Mouse (Mus musculus): ENCODE results near the gene Rimbp2. TPM values are rescaled to one million over a fixed set of nuclear protein-coding genes. Genes with fewer than 3 reads are reported as not detected.
A peak's percentile ranks its signal among the peaks of the same experiment; 100 is the strongest.

Gene Rimbp2
- polyA plus RNA-seq, 1 experiment from 2014 or later: 0.15 TPM

GRCm38 (mm10) chr5:128809406-128809805, 143.9 kb downstream of the Rimbp2 start:
- H3K27me3 ChIP-seq: peaks cover 8% of the 10 kb centered on the region; the same call in 1 of the 2 replicates
- ATAC-seq (ENCODE audit: insufficient number of reproducible peaks, insufficient read depth, low FRiP score, low TSS enrichment, low read depth): no peak
- WGBS: 56% methylated on average over 5 of the region's 5 CpGs
- no peak overlapping the region for H3K4me2 ChIP-seq
- no peaks in the 10 kb centered on the region for H3K36me3 ChIP-seq
- no peak overlapping the region for H3K27ac ChIP-seq
- 0 out of 2 replicates have a peak, but pooled peaks cover 6% of the 10 kb centered on the region for H3K9me3 ChIP-seq
- no peak overlapping the region for H3K9ac ChIP-seq (replicated peaks)
- no peaks in the 10 kb centered on the region for H3K4me1 ChIP-seq (replicated peaks)
- H3K4me3 ChIP-seq (replicated peaks): no peak overlapping the region

- Histone ChIP-seq H3K4me3 (replicated peaks) (no peak overlapping the region), H3K9me3 (0 out of 2 replicates have a peak, but pooled peaks cover 6% of the 10 kb centered on the region), H3K36me3 (no peaks in the 10 kb centered on the region), H3K9ac (replicated peaks) (no peak overlapping the region), H3K27ac (no peak overlapping the region), H3K27me3 (peaks cover 8% of the 10 kb centered on the region; the same call in 1 of the 2 replicates), H3K4me1 (replicated peaks) (no peaks in the 10 kb centered on the region), H3K4me2 (no peak overlapping the region)
- ATAC-seq (ENCODE audit: insufficient number of reproducible peaks, insufficient read depth, low FRiP score, low TSS enrichment, low read depth): no peak
- 60% methylated on average over 9 of the region's 9 CpGs for WGBS
Observed at GRCm38 (mm10) chr5:128808547-128809182, 144.6 kb downstream of the Rimbp2 start.

GRCm38 (mm10) chr5:128807408-128807807, 145.9 kb downstream of the Rimbp2 start:
- Histone ChIP-seq H3K9me3 (0 out of 2 replicates have a peak, but pooled peaks cover 6% of the 10 kb centered on the region), H3K27me3 (no peaks in the 10 kb centered on the region; the same call in 1 of the 2 replicates), H3K27ac (no peak overlapping the region), H3K4me3 (replicated peaks) (no peak overlapping the region), H3K4me1 (replicated peaks) (no peaks in the 10 kb centered on the region), H3K36me3 (no peaks in the 10 kb centered on the region), H3K4me2 (no peak overlapping the region), H3K9ac (replicated peaks) (no peak overlapping the region)
- ATAC-seq (ENCODE audit: insufficient number of reproducible peaks, insufficient read depth, low FRiP score, low TSS enrichment, low read depth): no peak
- WGBS: 83% methylated on average over 9 of the region's 9 CpGs

DNA sequence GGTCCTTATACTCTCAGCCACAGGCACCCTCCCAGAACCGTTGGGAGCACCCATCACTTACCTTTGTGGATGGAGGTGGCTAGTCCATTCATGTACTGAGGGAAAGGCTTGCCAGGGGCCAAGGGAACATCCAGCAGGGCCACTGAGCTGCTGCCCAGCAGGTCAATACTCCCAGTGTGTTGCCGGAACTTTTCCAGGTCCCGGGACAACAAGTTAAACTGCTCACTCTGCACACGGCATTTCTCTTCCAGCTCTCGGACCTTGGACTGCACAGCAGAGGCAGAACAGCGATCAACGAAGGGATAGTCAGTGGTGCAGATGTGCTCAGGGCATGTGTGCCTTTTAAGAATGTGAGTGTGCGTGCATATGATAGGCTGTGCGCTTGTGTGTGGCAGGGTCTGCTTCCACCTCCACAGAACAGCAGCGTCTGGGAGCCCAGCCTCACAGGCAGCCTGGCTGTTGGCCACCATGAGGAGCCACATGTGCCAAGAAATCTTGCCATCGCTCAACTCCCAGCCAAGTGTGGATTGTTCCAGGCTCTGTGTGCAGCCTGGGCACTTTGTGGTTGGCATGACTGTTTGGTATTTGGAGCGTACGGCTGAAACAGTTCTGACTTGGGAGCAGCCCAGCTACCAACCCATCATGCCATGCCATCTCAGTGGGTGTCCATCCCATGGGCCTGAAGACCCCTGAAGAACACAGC, 146.8 kb downstream of the Rimbp2 start:
- H3K4me1 ChIP-seq (replicated peaks): no peaks in the 10 kb centered on the region
- H3K27me3 ChIP-seq: no peaks in the 10 kb centered on the region
- H3K4me2 ChIP-seq: no peak overlapping the region
- H3K4me3 ChIP-seq (replicated peaks): no peak overlapping the region
- WGBS: 91% methylated on average over 13 of the region's 13 CpGs
- no peak overlapping the region for H3K27ac ChIP-seq
- no peaks in the 10 kb centered on the region for H3K36me3 ChIP-seq
- H3K9ac ChIP-seq (replicated peaks): no peak overlapping the region
- 0 out of 2 replicates have a peak, but pooled peaks cover 6% of the 10 kb centered on the region for H3K9me3 ChIP-seq
- ATAC-seq (ENCODE audit: insufficient number of reproducible peaks, insufficient read depth, low FRiP score, low TSS enrichment, low read depth): no peak

- no peaks in the 10 kb centered on the region for H3K36me3 ChIP-seq
- no peaks in the 10 kb centered on the region for H3K27me3 ChIP-seq
- H3K4me2 ChIP-seq: no peak overlapping the region
- WGBS: 80% methylated on average over 2 of the region's 2 CpGs
- no peak for ATAC-seq (ENCODE audit: insufficient number of reproducible peaks, insufficient read depth, low FRiP score, low TSS enrichment, low read depth)
- no peak overlapping the region for H3K27ac ChIP-seq
- no peaks in the 10 kb centered on the region for H3K4me1 ChIP-seq (replicated peaks)
- no peak overlapping the region for H3K9ac ChIP-seq (replicated peaks)
- H3K4me3 ChIP-seq (replicated peaks): no peak overlapping the region
- H3K9me3 ChIP-seq: 0 out of 2 replicates have a peak, but pooled peaks cover 6% of the 10 kb centered on the region
Observed at GRCm38 (mm10) chr5:128805092-128805491, 148.2 kb downstream of the Rimbp2 start.

- Histone ChIP-seq H3K36me3 (no peaks in the 10 kb centered on the region), H3K4me1 (replicated peaks) (no peaks in the 10 kb centered on the region), H3K4me2 (no peak overlapping the region), H3K27ac (no peak overlapping the region), H3K9me3 (peaks cover 10% of the 10 kb centered on the region; the same call in 1 of the 2 replicates), H3K27me3 (no peaks in the 10 kb centered on the region), H3K4me3 (replicated peaks) (no peak overlapping the region), H3K9ac (replicated peaks) (no peak overlapping the region)
- WGBS: 91% methylated on average over 5 of the region's 5 CpGs
- ATAC-seq (ENCODE audit: insufficient number of reproducible peaks, insufficient read depth, low FRiP score, low TSS enrichment, low read depth): no peak
Observed at GRCm38 (mm10) chr5:128800592-128800991, 152.7 kb downstream of the Rimbp2 start.

DNA sequence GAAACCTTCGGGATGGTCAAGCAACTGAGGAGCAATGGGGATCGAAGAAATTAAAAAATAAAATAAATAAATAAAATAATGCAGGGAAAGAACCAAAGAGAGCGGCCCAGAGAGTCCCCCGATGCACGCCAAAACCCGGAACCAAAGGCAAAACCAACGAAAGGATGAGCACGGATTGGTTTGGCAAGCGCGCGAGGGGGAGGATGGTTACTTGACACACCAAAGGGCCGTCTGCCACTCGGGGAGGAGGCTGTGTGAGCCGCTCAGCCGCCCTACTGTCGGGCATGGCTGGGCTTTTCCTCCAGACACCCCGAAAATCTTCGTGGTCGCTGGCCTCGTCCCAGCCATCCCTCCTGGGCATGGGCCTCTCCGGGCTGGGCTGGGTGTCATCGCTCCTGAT, 171.7 kb downstream of the Rimbp2 start:
- H3K36me3 ChIP-seq: no peaks in the 10 kb centered on the region
- ATAC-seq (ENCODE audit: insufficient number of reproducible peaks, insufficient read depth, low FRiP score, low TSS enrichment, low read depth): no peak
- H3K9me3 ChIP-seq: no peaks in the 10 kb centered on the region
- H3K4me1 ChIP-seq (replicated peaks): no peaks in the 10 kb centered on the region
- H3K4me2 ChIP-seq: no peak overlapping the region
- H3K9ac ChIP-seq (replicated peaks): no peak overlapping the region
- H3K27me3 ChIP-seq: peaks cover 3% of the 10 kb centered on the region; the same call in 1 of the 2 replicates
- 68% methylated on average over 22 of the region's 22 CpGs for WGBS
- H3K27ac ChIP-seq: no peak overlapping the region
- no peak overlapping the region for H3K4me3 ChIP-seq (replicated peaks)

- Histone ChIP-seq H3K27me3 (no peaks in the 10 kb centered on the region), H3K4me1 (replicated peaks) (no peaks in the 10 kb centered on the region), H3K9me3 (no peaks in the 10 kb centered on the region), H3K27ac (no peak overlapping the region), H3K9ac (replicated peaks) (no peak overlapping the region), H3K36me3 (no peaks in the 10 kb centered on the region), H3K4me2 (no peak overlapping the region), H3K4me3 (replicated peaks) (no peak overlapping the region)
- 66% methylated on average over 2 of the region's 2 CpGs for WGBS
- ATAC-seq (ENCODE audit: insufficient number of reproducible peaks, insufficient read depth, low FRiP score, low TSS enrichment, low read depth): no peak
Observed at GRCm38 (mm10) chr5:128776386-128776785, 176.9 kb downstream of the Rimbp2 start.

- Histone ChIP-seq H3K9me3 (no peaks in the 10 kb centered on the region), H3K9ac (replicated peaks) (0 out of 2 replicates have a peak overlapping the region, but pooled peaks have one; percentile 18), H3K27me3 (no peaks in the 10 kb centered on the region), H3K27ac (no peak overlapping the region), H3K4me3 (replicated peaks) (peak overlapping the region; percentile 23), H3K4me1 (replicated peaks) (peaks cover 13% of the 10 kb centered on the region), H3K4me2 (peak overlapping the region; percentile 52), H3K36me3 (no peaks in the 10 kb centered on the region)
- 8% methylated on average over 10 of the region's 10 CpGs for WGBS
- peak; percentile 80 for ATAC-seq (ENCODE audit: insufficient number of reproducible peaks, insufficient read depth, low FRiP score, low TSS enrichment, low read depth)
Observed at GRCm38 (mm10) chr5:128769026-128769631, 184.2 kb downstream of the Rimbp2 start.

- Histone ChIP-seq H3K4me3 (replicated peaks) (no peak overlapping the region), H3K27ac (no peak overlapping the region), H3K9ac (replicated peaks) (no peak overlapping the region), H3K4me2 (no peak overlapping the region), H3K27me3 (no peaks in the 10 kb centered on the region), H3K4me1 (replicated peaks) (no peaks in the 10 kb centered on the region), H3K9me3 (0 out of 2 replicates have a peak, but pooled peaks cover 5% of the 10 kb centered on the region), H3K36me3 (no peaks in the 10 kb centered on the region)
- ATAC-seq (ENCODE audit: insufficient number of reproducible peaks, insufficient read depth, low FRiP score, low TSS enrichment, low read depth): no peak
- WGBS: 33% methylated on average over 8 of the region's 8 CpGs
Observed at GRCm38 (mm10) chr5:128761118-128761517, 192.2 kb downstream of the Rimbp2 start.

DNA sequence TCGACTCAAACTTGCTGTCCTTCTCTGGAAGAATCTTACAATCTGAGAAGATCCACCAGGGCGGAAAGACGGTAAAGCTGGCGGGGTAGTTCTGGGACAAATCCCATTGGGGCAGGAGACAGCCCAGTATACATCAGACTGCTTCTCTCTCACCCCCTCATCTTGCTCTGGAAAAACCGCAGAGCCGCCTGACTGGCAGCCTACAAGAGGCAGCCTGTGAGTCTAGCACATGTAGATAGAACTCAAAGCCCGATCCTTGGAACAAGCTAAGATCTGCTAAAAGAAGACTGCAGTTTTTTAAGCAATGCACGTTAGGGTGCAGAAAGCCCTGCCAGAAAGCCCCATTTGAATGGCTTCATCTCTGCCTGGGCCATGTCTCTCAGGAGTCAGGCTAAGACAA, 207.0 kb downstream of the Rimbp2 start:
- ATAC-seq (ENCODE audit: insufficient number of reproducible peaks, insufficient read depth, low FRiP score, low TSS enrichment, low read depth): no peak
- WGBS: 90% methylated on average over 8 of the region's 8 CpGs
- no peaks in the 10 kb centered on the region for H3K9me3 ChIP-seq

More for the DNA sequence above, 207.0 kb downstream of the Rimbp2 start:
- Histone ChIP-seq H3K4me3 (replicated peaks) (no peak overlapping the region), H3K9ac (replicated peaks) (no peak overlapping the region), H3K36me3 (no peaks in the 10 kb centered on the region), H3K27ac (no peak overlapping the region), H3K27me3 (no peaks in the 10 kb centered on the region; the same call in 1 of the 2 replicates), H3K4me2 (no peak overlapping the region), H3K4me1 (replicated peaks) (no peaks in the 10 kb centered on the region)
